Mouse (Mus musculus): ENCODE results near the gene Ranbp17.
A peak's percentile ranks its signal among the peaks of the same experiment; 100 is the strongest.
"Not testable (repeated sequence)": the region's sequence is repeated elsewhere in the genome, so short reads cannot be mapped to it uniquely, and the experiment has no call there.

Ranbp17 gene

GRCm38 (mm10) chr11:33513376-33513991 lies at the start of gene Ranbp17:
Gene Ranbp17 (minus strand): TSS chr11:33513746.
- DNase-seq: peak; percentile 22 to 74

GRCm38 (mm10) chr11:33554123-33554522 lies 40.6 kb upstream of the Ranbp17 start:
- DNase-seq: peak; percentile 4 to 22

GRCm38 (mm10) chr11:33550861-33551560 lies 37.5 kb upstream of the Ranbp17 start:
- no peak for DNase-seq

GRCm38 (mm10) chr11:33547386-33547785 lies 33.8 kb upstream of the Ranbp17 start:
- DNase-seq: peak in 1 of 2 experiments; percentile 25

- DNase-seq: no peak
Measured at GRCm38 (mm10) chr11:33544945-33545344, 31.4 kb upstream of the Ranbp17 start.

- DNase-seq: no peak
Measured at GRCm38 (mm10) chr11:33544121-33544520, 30.6 kb upstream of the Ranbp17 start.

GRCm38 (mm10) chr11:33537390-33538125 lies 24.0 kb upstream of the Ranbp17 start:
- no peak for DNase-seq

GRCm38 (mm10) chr11:33536636-33537035 lies 23.1 kb upstream of the Ranbp17 start:
- DNase-seq: no peak

- DNase-seq: no peak
Measured at GRCm38 (mm10) chr11:33534541-33534940, 21.0 kb upstream of the Ranbp17 start.

- DNase-seq: no peak
Measured at GRCm38 (mm10) chr11:33533577-33533976, 20.0 kb upstream of the Ranbp17 start.

GRCm38 (mm10) chr11:33529576-33529975 lies 16.0 kb upstream of the Ranbp17 start:
- no peak for DNase-seq

- peak; percentile 29 to 67 for DNase-seq
Measured at GRCm38 (mm10) chr11:33512854-33513375, 631 bp downstream of the Ranbp17 start.

- no peak for DNase-seq
Measured at GRCm38 (mm10) chr11:33509401-33509800, 4.1 kb downstream of the Ranbp17 start.

GRCm38 (mm10) chr11:33485746-33486145 lies 27.8 kb downstream of the Ranbp17 start:
- peak; percentile 44 to 57 for DNase-seq

GRCm38 (mm10) chr11:33480410-33480809 lies 33.1 kb downstream of the Ranbp17 start:
- DNase-seq: no peak

- DNase-seq: no peak
Measured at GRCm38 (mm10) chr11:33479209-33479608, 34.3 kb downstream of the Ranbp17 start.

GRCm38 (mm10) chr11:33476634-33477033 lies 36.9 kb downstream of the Ranbp17 start:
- no peak for DNase-seq

- DNase-seq: no peak
Measured at GRCm38 (mm10) chr11:33461172-33461571, 52.4 kb downstream of the Ranbp17 start.

- no peak for DNase-seq
Measured at GRCm38 (mm10) chr11:33454069-33454468, 59.5 kb downstream of the Ranbp17 start.

- DNase-seq: no peak
Measured at GRCm38 (mm10) chr11:33433813-33434212, 79.7 kb downstream of the Ranbp17 start.

GRCm38 (mm10) chr11:33428238-33428637 lies 85.3 kb downstream of the Ranbp17 start:
- DNase-seq: not testable (repeated sequence)

GRCm38 (mm10) chr11:33427789-33428188 lies 85.8 kb downstream of the Ranbp17 start:
- DNase-seq: not testable (repeated sequence)

GRCm38 (mm10) chr11:33422226-33422625 lies 91.3 kb downstream of the Ranbp17 start:
- DNase-seq: no peak

Measured in kidney, postnatal 36 days (tissue).